Mouse (Mus musculus): Measurements from ENCODE around the gene Epb41l2.

GRCm38 (mm10) chr10:25325690-25326089, 33.9 kb upstream of the Epb41l2 start:
- no peak for TF ChIP-seq CTCF (IDR thresholded peaks at IDR 0.05; ENCODE audit: insufficient read depth, low read depth, low read length)
- no peak for TF ChIP-seq POLR2A (IDR thresholded peaks at IDR 0.05; ENCODE audit: insufficient read depth, low read depth, low read length)

All from olfactory bulb, adult 2 months (tissue).